Mouse (Mus musculus) ovary, postnatal 10 days (tissue): ENCODE results near the gene 1810055G02Rik.
A peak's percentile ranks its signal among the peaks of the same experiment; 100 is the strongest.

ENCODE experiments used
- DNase-seq: peaks from one replicate; pipeline ENCODE4 v3.0.0; 2022; ENCODE audit warnings: low spot score

1810055G02Rik gene

DNA sequence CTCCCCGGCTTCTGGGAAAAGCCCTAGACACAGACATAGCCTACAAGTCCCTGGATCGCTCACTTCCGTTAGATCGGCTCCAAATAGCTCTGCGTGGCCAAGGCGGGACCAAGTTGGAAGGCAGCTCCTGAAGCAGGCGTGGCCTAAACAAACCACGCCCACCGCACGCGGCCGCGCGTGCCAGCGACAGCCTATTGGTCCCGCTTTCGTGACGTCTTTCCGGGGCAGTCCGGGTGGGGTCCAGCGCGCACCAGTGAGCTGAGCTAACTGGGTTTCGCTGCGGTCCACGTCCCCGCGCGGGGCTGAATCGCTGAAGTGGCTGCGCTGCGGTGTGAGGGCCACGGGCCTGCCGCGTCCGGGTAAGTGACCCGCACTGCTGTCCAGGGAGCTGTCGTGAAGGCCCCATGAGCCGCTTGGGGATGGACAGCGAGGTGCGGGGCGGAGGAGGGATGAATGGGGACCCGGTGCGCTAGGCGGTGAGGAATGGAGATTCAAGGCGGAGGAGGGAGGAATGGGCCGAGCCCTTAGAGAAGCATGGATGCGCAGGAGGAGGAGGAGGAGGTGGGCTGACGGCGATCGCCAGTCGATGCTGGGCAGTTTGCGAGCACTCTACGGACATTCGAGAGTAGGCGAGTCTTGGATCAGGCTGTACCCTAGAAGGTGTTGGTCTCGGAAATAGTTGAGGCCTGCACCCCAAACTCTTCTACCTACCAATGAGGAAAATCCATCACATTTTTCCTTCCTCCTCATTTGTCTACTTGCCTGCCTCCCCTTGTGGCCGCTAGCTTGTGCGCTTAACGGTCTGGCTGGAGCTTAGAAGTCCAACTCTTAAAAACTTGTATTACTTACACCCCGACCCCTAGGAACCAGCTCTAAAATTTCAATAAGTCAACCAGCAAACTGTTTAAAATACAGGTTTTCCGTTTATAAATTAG lies at the start of gene 1810055G02Rik:
Gene 1810055G02Rik (plus strand): TSS at position 216 of the 935 bp plus-strand sequence.
- peak; percentile 96 for DNase-seq

DNA sequence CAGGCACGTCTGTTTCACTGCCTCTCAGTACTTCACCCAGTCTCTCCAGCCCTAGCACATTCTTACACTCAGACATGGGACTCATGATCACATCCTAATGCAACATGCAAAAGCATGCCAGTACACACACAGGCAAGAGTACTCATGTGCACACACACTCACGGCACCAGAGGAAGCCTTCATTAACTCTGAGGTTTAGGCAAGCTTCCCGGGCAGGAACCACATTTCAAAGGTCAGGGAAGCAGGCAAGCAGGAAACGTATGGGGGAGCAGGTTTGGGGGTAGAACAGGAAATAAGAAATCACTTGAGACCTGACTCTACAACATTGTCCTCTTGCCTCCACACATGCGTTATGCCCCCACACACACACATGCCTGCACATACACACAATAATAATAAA lies 42.6 kb upstream of the 1810055G02Rik start:
- DNase-seq, result no peak

- no peak for DNase-seq
These were observed 41.5 kb upstream of the 1810055G02Rik start for GRCm38 (mm10) chr19:3666632-3667031.

DNA sequence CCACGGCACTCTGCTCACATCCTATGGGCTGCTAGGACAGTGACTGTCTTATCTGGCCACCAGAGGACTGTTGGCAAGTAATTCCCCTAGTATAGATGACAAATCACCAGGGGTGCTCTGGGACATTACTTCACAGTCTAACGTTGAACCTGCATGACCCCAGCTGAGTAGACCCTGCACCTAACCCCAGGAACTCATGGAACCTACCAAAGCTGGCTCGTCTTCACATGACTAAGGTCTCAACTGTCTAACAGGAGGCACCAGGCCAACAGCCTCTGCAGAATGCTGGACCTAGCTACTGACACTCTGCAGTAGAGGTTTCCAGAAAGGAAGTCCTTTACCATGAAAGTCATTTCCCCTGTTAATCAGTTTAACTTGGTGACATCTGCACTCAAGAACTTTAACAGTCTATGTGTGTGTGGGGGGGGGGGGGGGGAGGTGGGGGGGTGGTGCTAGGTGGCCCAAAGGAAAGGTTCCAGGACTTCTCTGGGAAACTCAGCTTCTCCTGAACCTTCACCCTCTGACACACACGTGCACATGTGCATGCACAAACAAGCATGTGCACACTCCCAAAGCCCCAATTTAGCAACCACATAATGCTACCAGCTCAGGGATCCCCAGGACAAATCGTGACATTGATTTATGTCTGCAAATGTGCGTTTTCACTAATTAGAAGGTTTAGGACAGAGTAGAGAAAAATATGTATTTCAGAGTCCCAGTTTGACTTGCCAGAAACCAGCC lies 40.8 kb upstream of the 1810055G02Rik start:
- DNase-seq, result no peak

- DNase-seq, result no peak
These were observed 40.1 kb upstream of the 1810055G02Rik start for GRCm38 (mm10) chr19:3667979-3668378.

- DNase-seq, result no peak
These were observed 39.5 kb upstream of the 1810055G02Rik start for GRCm38 (mm10) chr19:3668551-3668950.

GRCm38 (mm10) chr19:3669100-3669499 lies 39.0 kb upstream of the 1810055G02Rik start:
- DNase-seq, result no peak

- no peak for DNase-seq
These were observed 34.9 kb upstream of the 1810055G02Rik start for GRCm38 (mm10) chr19:3673149-3673548.

DNA sequence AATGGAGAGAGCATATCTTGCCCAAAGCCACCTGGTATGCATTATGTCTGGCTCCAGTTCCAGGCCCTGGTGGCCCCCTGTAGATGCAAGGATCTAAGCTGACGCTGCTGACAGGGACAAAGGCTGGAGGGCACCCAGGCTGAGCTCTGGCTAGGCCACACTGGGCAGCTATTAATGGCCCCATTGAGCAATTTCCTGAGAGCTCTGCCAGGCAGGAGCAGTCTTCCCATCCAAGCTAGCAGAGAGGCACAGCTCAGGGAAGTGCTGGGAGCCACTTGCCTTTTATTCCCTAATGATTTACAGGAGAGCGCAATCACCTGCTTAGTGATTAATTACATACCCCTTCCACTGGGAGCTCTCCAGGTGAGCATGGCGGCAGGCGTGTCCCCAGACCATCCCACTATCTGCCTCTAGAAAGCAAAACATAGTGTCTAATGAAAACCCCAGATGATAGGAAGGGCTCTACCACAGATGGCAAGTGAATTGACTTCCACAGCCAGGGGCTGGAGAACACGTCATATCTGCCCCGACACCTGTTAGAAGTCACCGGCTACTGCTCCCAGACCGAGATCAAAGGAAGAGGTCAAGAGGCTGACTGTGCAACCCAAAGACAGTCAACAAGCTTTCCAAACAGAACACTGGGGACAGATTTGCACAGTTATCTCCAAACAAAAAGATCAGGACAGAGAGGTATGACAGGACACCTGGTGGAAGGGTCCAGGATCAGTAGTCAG lies 33.8 kb upstream of the 1810055G02Rik start:
- no peak for DNase-seq

- DNase-seq, result no peak
These were observed 27.4 kb upstream of the 1810055G02Rik start for GRCm38 (mm10) chr19:3680732-3681131.

DNA sequence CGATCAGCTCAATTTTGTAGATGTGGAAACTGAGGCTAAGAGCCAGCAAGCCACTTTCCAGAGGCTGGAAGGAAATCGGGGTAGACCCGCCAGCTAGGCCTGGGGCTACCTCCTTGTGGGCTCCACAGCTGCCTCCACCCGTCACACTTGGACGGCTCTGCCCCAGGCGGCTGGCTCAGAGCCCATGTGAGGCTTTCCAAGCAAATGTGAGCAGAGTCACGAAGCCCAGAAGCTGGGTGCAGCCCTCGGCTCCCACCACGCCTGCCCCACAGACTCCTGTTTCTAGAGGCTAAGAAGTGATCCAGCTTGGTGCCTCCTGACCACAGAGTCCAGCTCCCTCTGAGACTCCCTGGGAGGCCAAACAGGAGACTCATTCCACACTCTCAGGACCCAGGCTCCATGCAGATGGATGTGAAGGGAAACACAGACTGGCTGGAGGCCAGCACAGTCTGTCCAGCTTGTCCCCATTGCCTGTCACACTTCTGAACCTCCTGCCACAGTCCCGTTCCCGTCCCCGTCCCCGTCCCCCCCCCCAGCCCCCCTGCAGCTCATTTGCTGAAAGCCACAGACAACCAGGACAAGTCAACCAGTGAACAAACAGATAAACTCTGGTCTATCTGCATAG lies 26.7 kb upstream of the 1810055G02Rik start:
- DNase-seq, result no peak

- DNase-seq, result no peak
These were observed 23.7 kb upstream of the 1810055G02Rik start for GRCm38 (mm10) chr19:3684414-3684813.

DNA sequence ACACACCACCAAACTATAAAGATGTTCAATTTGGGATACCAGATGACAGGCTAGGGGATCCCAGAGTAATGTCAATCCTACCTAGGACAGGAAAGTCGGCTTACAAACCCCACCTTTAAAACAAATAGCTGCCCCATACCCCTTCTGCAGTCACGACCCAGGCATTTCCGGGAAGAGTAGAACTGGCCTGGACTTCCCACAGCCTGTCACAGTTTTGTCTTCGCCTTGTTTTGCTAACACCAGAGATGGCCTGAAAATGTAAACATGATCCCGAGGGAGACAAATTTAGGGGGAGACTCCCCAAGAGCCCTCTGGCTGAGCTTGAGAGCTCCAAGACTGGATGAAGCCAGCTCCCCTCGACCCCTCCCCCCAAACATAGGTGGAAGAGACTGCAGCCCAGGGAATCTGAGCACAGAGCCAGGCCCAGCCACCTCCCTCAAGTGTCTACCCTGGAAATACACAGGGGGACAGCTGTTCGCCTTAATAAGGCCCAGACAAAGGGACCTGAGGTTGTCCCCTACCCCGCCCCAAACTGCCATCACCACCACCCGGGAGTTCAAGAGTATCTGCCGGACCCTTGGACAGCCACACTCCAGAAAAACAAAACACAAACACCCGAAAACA lies 23.0 kb upstream of the 1810055G02Rik start:
- DNase-seq, result no peak

- DNase-seq, result no peak
These were observed 22.4 kb upstream of the 1810055G02Rik start for GRCm38 (mm10) chr19:3685611-3686214.

GRCm38 (mm10) chr19:3686215-3686894 lies 21.7 kb upstream of the 1810055G02Rik start, which contains the start of gene Lrp5:
Gene Lrp5, minus strand, starts transcription at chr19:3686564.
- DNase-seq, result no peak

DNA sequence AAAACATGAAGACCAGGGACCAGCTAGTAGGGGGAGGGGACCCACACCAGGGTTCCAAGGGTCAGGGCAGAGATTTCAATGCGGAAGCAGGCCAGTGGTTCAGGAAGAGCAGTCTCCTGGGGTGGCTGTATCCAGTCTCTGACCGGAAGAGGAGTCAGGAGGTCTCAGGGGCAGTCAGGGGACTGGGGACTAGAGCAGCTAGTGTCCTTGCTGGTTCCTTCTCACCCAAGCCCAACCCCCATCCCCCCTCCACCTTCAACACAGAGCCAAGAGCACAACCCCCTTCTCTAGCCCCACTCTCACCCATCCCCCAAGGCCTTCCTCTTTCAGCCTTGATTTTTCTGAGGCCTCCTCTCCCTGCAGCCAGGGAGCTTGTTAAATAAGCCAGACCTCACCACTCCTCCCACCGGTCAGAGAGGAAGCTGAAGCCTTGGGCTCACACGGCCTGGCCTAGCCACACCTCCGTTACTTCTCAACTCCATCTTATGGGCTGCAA lies 20.4 kb upstream of the 1810055G02Rik start:
- DNase-seq, result no peak

GRCm38 (mm10) chr19:3691337-3691736 lies 16.8 kb upstream of the 1810055G02Rik start:
- no peak for DNase-seq

DNA sequence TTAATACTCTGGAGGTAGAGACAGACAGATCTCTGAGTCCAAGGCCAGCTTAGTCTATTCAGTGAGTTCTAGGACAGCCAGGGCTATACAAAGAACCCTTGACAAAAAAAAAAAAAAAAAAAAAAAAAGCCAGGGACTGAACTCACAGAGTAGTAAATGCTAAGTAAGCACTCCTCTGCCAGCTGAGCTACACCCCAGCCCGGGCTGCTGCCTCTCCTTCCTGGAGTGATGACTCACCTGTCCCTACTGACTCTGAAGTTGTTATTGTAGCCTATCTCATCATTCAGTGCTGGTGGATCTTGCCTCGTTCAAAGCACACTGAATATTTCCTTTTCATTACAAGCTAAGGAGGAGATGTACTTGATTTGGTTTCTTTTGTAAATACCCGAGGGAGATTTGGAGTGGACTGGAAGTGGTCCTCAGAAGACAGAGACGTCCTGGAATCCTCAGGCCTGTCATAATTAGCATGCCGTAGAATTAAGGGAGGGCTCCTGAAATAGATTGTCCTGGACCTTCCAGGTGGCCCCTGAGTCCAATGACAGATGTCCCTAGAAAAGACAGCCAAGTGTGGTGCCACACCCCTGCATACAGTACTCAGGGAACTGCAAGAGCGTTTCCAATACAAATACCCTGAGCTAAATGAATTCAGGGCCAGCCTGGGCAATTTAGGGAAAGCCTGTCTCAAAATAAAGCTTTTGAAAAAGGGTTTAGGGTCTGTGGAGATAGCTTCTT lies 15.5 kb upstream of the 1810055G02Rik start:
- DNase-seq, result no peak

DNA sequence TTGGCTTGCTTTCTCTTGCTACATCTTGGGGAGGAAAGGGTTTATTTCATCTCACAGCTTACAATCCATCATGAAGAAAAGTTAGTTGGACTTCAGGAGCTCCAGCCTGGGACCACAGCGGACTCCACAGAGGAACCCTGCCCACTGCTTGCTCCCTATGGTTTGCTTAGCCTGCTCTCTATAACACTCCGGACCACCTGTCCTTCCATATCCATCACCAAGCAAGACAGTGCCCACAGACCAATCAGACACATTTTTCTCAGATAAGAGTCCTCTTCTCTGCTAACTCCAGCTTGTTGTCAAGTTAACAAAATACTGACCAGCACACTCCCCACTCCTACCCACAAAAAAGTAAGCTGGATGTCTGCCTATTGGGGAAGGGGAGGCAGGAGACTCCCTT lies 13.6 kb upstream of the 1810055G02Rik start:
- DNase-seq, result no peak
